Mouse (Mus musculus): ENCODE results near the gene Pkp4.

- TF ChIP-seq POLR2A (IDR thresholded peaks at IDR 0.05; ENCODE audit: borderline replicate concordance, insufficient read depth, low read length) = no peak
- no peak for TF ChIP-seq CTCF (IDR thresholded peaks at IDR 0.05; ENCODE audit: borderline replicate concordance, insufficient read depth, low read depth, low read length)
These were observed 70.9 kb downstream of the Pkp4 start for GRCm38 (mm10) chr2:59231514-59231913.
